Mouse (Mus musculus) adrenal gland, postnatal 4 days (tissue): ENCODE data around the gene Ints12. TPM values are rescaled to one million over a fixed set of nuclear protein-coding genes. Genes with fewer than 3 reads are reported as not detected.

Source experiments
- DNase-seq, 2 experiments: peaks; one replicate each; pipeline ENCODE4 v3.0.0; 2021 to 2022; ENCODE audit warnings: low spot score in 2 of 2, mixed read lengths in 2 of 2
- total RNA-seq, 2 experiments: library from RNA; stranded (reverse); gene quantifications; 2 replicates each; pipeline ENCODE4 v1.2.3; 2021

Ints12 gene
- total RNA-seq, 2 experiments from 2014 or later, result 16.6 to 18.2 TPM

DNA sequence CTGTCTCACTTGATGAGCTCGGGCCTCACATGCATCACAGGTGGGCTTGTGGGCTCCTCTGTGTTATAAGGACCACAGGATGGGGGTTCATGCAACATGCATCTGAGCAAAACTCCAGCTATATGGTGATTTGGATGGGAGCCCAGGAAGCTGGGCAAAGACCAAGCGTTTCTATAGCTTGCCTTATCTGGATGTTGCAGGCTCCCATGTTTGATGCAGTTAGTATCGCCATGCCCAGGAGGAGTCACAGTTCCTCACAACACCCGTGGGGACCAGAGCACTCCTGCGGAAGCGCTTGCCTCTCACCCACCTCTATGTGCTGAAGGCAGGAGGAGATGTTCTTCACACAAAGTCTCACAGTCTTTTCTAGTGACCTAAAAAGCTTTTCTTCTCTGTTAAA is 50.2 kb downstream of the Ints12 start:
- DNase-seq, result no peak

GRCm38 (mm10) chr3:133144511-133145147 is 53.0 kb downstream of the Ints12 start:
- no peak for DNase-seq

DNA sequence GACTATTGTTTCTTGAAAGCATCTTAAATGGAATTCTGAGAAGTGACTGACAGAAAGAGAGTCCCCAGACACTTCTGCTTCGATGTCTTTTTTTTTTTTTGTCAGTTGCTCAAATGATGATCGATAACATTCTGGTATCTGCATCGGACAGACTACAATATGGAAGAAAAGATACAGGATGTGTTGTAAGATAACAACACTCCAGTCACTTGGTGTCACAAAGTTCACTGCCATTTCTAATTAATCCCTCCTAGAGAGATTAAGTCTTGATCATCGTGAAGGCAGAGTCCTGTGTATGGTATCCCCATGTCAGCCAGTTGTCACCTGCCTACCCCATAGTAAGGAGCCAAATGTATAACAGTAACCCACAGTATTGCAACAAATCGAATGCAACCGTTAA is 60.0 kb downstream of the Ints12 start:
- no peak for DNase-seq

GRCm38 (mm10) chr3:133152831-133153230 is 61.2 kb downstream of the Ints12 start:
- no peak for DNase-seq

- DNase-seq, result no peak
These were observed 62.0 kb downstream of the Ints12 start for GRCm38 (mm10) chr3:133153629-133154028.

DNA sequence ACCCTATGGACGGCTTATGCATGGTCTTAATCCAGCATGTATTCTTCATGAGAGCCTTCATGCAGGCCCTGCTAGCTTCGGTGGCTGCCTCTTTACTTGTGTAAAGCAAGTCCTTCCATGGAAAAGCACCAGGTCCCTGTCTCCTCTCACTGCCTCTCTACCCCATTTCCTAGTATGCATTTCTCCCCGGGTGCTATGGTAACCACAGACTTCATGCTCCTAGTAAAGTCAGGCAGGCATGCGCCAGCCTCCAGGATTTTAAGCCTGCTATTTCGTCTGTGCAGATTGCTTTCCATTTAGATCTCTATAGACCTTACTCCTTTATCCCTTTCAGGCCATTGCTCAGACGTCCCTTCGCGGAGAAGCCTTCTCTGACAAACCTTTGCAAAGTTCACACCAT is 63.0 kb downstream of the Ints12 start:
- DNase-seq, result no peak

GRCm38 (mm10) chr3:133158260-133158659 is 66.6 kb downstream of the Ints12 start:
- DNase-seq, result no peak

Other genes starting within 250 kb of the Ints12 start
- gene Npnt, start 141.5 kb upstream of the Ints12 start, total RNA-seq, result 10 to 100 TPM; 25.3 to 69.8 TPM
- gene Gstcd, start 193 bp downstream of the Ints12 start, total RNA-seq, result 10 to 100 TPM; 21.1 to 23.0 TPM
- 1 to 10 TPM in 1 of 2 experiments, under 1 TPM in 1; 0.20 to 2.3 TPM for gene Arhgef38, start 143.1 kb downstream of the Ints12 start, total RNA-seq
- gene Ppa2, start 218.3 kb downstream of the Ints12 start, total RNA-seq, result 10 to 100 TPM; 62.7 to 68.3 TPM